Comparison of ENCODE assay signal across 16 mouse cellular contexts in the genomic region with DNA sequence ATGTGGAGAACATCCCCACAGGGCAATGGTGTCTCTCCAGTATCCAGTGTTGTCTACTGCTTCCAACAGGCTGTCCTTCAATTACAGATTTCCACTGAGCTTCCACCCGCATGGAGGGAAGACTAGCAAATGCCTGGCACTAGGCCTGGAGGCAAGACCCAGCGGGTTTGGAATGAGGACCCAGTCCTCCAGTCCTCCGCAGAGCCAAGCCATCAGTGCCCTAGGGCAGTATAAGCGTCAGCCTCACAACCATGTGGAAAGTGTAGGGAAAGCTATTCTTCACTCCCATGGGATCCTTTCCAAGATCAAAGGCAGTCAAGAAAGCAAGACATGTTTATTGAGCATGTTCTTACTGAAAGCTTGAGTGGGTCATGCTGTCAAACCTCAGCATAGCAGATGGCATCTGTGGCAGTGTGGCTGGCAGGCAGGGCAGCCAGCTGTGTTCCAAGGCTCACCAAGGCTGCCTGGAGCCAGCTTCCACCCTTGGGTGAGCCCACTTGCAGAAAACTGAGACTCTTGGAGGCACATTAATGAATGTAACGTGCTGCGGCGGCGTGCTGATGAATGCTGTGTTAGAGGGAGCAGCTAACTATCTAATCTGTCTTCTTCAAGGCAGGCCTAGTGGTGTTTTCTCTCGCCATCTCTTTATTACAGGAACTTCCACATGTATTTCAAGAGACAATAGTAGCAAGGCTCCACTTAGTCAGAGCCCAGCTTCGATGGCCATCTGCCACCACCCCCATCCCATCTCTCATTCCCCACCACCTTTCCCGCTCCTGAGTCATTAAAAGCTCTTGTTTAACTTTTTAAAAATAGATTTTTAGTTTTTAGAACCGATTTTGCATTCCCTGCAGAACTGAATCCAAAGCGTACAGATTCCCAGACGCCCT.
DNase-seq lines count a peak whose midpoint lies in the region; ATAC-seq lines count a peak whose summit lies in the region.
"Had no signal": no experiment of that assay in that cellular context is flagged by ENCODE, and none has a peak within 500 bp of the region (broad histone marks: within the 10 kb centered on the region; RNA-seq: fewer than 3 reads in every experiment).

No protein-coding gene starts in this region.

- H3K4me2 ChIP-seq in forebrain, embryonic 16.5 days (ENCODE audit: low read length) = no peak overlapping the region
- no peak overlapping the region for H3K4me2 ChIP-seq in forebrain, embryonic 14.5 days (ENCODE audit: low read length)
- H3K4me2 ChIP-seq: neural tube, embryonic 13.5 days had no signal

- no peaks in the 10 kb centered on the region for H3K36me3 ChIP-seq in forebrain, embryonic 16.5 days (ENCODE audit: control insufficient read depth, insufficient read depth)
- H3K36me3 ChIP-seq in forebrain, embryonic 14.5 days (ENCODE audit: control insufficient read depth, insufficient read depth, low read length) = no peaks in the 10 kb centered on the region
- H3K36me3 ChIP-seq: neural tube, embryonic 13.5 days had no signal

- no peak overlapping the region for H3K4me3 ChIP-seq in forebrain, embryonic 16.5 days (replicated peaks; ENCODE audit: low read length)
- H3K4me3 ChIP-seq in forebrain, embryonic 14.5 days (ENCODE audit: low read depth, low read length) = no peak overlapping the region
- H3K4me3 ChIP-seq: neural tube, embryonic 13.5 days had no signal

- intact Hi-C loops in left cerebral cortex, postnatal 25 days (cut with DNase I) = loop anchor here (5.0 kb wide), 1 partner anchor 161 kb away; no protein-coding TSS in a partner anchor

- no peak for DNase-seq in forebrain, embryonic 14.5 days (ENCODE audit: low spot score)
- DNase-seq in 3T3-L1 (ENCODE audit: low read depth, low spot score) = peak; percentile 54
- peak; percentile 57 for DNase-seq in layer of hippocampus, adult 11-12 months (ENCODE audit: low spot score)
- DNase-seq in left cerebral cortex, postnatal 25 days (ENCODE audit: low spot score in 2 of 2) = peak; percentile 45 to 83
- DNase-seq in embryo, embryonic 9.5 days (ENCODE audit: extremely low spot score) = no peak
- DNase-seq in T-cell, adult 2 months (ENCODE audit: low spot score) = no peak
- DNase-seq in lung, postnatal 4 days = no peak
- DNase-seq: adrenal gland, postnatal 14 days; cerebellum, adult 18-20 months; heart, postnatal 4 days; kidney, postnatal 14 days; thymus, postnatal 25 days had no signal

- H3K27me3 ChIP-seq in forebrain, embryonic 16.5 days (replicated peaks; ENCODE audit: control insufficient read depth, insufficient read depth, low read length) = no peaks in the 10 kb centered on the region
- H3K27me3 ChIP-seq in forebrain, embryonic 14.5 days (replicated peaks; ENCODE audit: control insufficient read depth, insufficient read depth, low read length) = no peaks in the 10 kb centered on the region
- H3K27me3 ChIP-seq: neural tube, embryonic 13.5 days; Patski had no signal

- peaks cover 8% of the 10 kb centered on the region; the same call in 1 of the 2 replicates for H3K4me1 ChIP-seq in forebrain, embryonic 16.5 days (replicated peaks; ENCODE audit: control insufficient read depth, insufficient read depth, low read length)
- H3K4me1 ChIP-seq in forebrain, embryonic 14.5 days (ENCODE audit: control insufficient read depth, insufficient read depth, low read length) = no peaks in the 10 kb centered on the region
- H3K4me1 ChIP-seq: neural tube, embryonic 13.5 days had no signal

- H3K9ac ChIP-seq in forebrain, embryonic 16.5 days (replicated peaks; ENCODE audit: low read depth, low read length) = no peak overlapping the region
- no peak overlapping the region for H3K9ac ChIP-seq in forebrain, embryonic 14.5 days (ENCODE audit: low read length)
- H3K9ac ChIP-seq: liver, embryonic 14.5 days; neural tube, embryonic 13.5 days had no signal

- ATAC-seq in forebrain, embryonic 16.5 days = 0 out of 2 replicates have a peak, but pooled peaks have one; percentile 31
- ATAC-seq in forebrain, embryonic 14.5 days = no peak
- ATAC-seq: Patski had no signal

- H3K9me3 ChIP-seq in forebrain, embryonic 16.5 days (ENCODE audit: control insufficient read depth, low read length) = peaks cover 4% of the 10 kb centered on the region; the same call in 1 of the 2 replicates
- no peaks in the 10 kb centered on the region for H3K9me3 ChIP-seq in forebrain, embryonic 14.5 days (replicated peaks; ENCODE audit: control insufficient read depth, low read length)
- H3K9me3 ChIP-seq: neural tube, embryonic 13.5 days had no signal

- no peak overlapping the region for H3K27ac ChIP-seq in forebrain, embryonic 16.5 days (ENCODE audit: low read length)
- no peak overlapping the region for H3K27ac ChIP-seq in forebrain, embryonic 14.5 days (ENCODE audit: low read depth, low read length)
- H3K27ac ChIP-seq: liver, embryonic 14.5 days; neural tube, embryonic 13.5 days had no signal

- 69% methylated on average over 14 of the region's 14 CpGs for WGBS in forebrain, embryonic 16.5 days
- WGBS in forebrain, embryonic 14.5 days = 80% methylated on average over 14 of the region's 14 CpGs

Comparison
In these comparisons a context has a peak if more than half of its experiments do, and no peak if none do; other contexts are left out.
1. DNase-seq: peak in 3T3-L1 (single experiment), layer of hippocampus, adult 11-12 months (single experiment) and left cerebral cortex, postnatal 25 days (2 of 2); none in forebrain, embryonic 14.5 days (single experiment), embryo, embryonic 9.5 days (single experiment), T-cell, adult 2 months (single experiment) and lung, postnatal 4 days (0 of 2).